Mouse (Mus musculus) lung, postnatal 0 days (tissue): ENCODE measurements around the gene Cyp2b13. TPM values are rescaled to one million over a fixed set of nuclear protein-coding genes. Genes with fewer than 3 reads are reported as not detected.
"Not testable (repeated sequence)": the region's sequence is repeated elsewhere in the genome, so short reads cannot be mapped to it uniquely, and the experiment has no call there.

Experiments used
- ATAC-seq: fragments of 200-750 bp; cut with Nextera tagmentation; 2 replicates; pipeline ENCODE4 v1.8.0; 2017; ENCODE audit warnings: moderate library complexity
- DNase-seq: peaks from one replicate; pipeline ENCODE4 v3.0.0-alpha.2; 2016; ENCODE audit warnings: low spot score
- H3K27ac ChIP-seq: fragments of 300-500 bp; sonication (generic); 2 replicates; pipeline ENCODE4 v1.5.1; 2014; ENCODE audit warnings: antibody characterized with exemption, mild to moderate bottlenecking, low read length, mixed read lengths
- H3K27me3 ChIP-seq: fragments of 300-500 bp; sonication (generic); replicated peaks from 2 replicates; pipeline ENCODE4 v1.6.1; 2014; ENCODE audit warnings: low read length, mixed read lengths; ENCODE audit not compliant: insufficient read depth
- H3K36me3 ChIP-seq: fragments of 300-500 bp; sonication (generic); 2 replicates; pipeline ENCODE4 v1.6.1; 2014; ENCODE audit warnings: low read length, mixed read lengths; ENCODE audit not compliant: insufficient read depth
- H3K4me1 ChIP-seq: fragments of 300-500 bp; sonication (generic); 2 replicates; pipeline ENCODE4 v1.6.1; 2014; ENCODE audit warnings: antibody characterized with exemption, low read depth, low read length, mixed read lengths; ENCODE audit not compliant: insufficient read depth
- H3K4me2 ChIP-seq: fragments of 300-500 bp; sonication (generic); replicated peaks from 2 replicates; pipeline ENCODE4 v1.6.1; 2014; ENCODE audit warnings: low read depth, mild to moderate bottlenecking, low read length, moderate library complexity, mixed read lengths
- H3K4me3 ChIP-seq: fragments of 300-500 bp; sonication (generic); 2 replicates; pipeline ENCODE4 v1.5.1; 2014; ENCODE audit warnings: low read depth, low read length
- H3K9ac ChIP-seq: fragments of 300-500 bp; sonication (generic); replicated peaks from 2 replicates; pipeline ENCODE4 v1.6.1; 2014; ENCODE audit warnings: low read depth, mild to moderate bottlenecking
- H3K9me3 ChIP-seq: fragments of 300-500 bp; sonication (generic); 2 replicates; pipeline ENCODE4 v1.6.1; 2016; ENCODE audit warnings: low read length, mixed read lengths
- CTCF ChIP-seq: IDR thresholded peaks from 2 replicates; pipeline ENCODE4 v1.5.1; 2016; ENCODE audit warnings: antibody characterized with exemption, mild to moderate bottlenecking
- EP300 ChIP-seq: IDR thresholded peaks from 2 replicates; pipeline ENCODE4 v1.6.1; 2016; ENCODE audit warnings: antibody characterized with exemption, mild to moderate bottlenecking, control low read depth
- WGBS: fragments of 180-500 bp; shearing (Covaris S2); extraction: QIAGEN DNeasy Blood & Tissue Kit; methylation state at CpG from one replicate; pipeline ENCODE4 v1.1.7; 2014; 5-methylcytosine and 5-hydroxymethylcytosine counted together
- polyA plus RNA-seq: library from polyadenylated mRNA; unstranded; fragments of >200 nt; fragmentation: Nextera tagmentation; extraction: Ambion mirVana; gene quantifications from 2 replicates; pipeline ENCODE4 v1.2.1, GENCODE M21; 2015

Gene Cyp2b13
- not detected in 2 replicates for polyA plus RNA-seq

- H3K9ac ChIP-seq, H3K4me3 ChIP-seq, ATAC-seq, H3K36me3 ChIP-seq, DNase-seq, H3K4me1 ChIP-seq, H3K27ac ChIP-seq, H3K9me3 ChIP-seq, H3K27me3 ChIP-seq, H3K4me2 ChIP-seq: not testable (repeated sequence)
- WGBS = 31% methylated on average over 1 of the region's 2 CpGs
Observed at GRCm38 (mm10) chr7:26061197-26061596, at the start of gene Cyp2b13. TSS of gene Cyp2b13 (plus strand) at chr7:26061497.

DNA sequence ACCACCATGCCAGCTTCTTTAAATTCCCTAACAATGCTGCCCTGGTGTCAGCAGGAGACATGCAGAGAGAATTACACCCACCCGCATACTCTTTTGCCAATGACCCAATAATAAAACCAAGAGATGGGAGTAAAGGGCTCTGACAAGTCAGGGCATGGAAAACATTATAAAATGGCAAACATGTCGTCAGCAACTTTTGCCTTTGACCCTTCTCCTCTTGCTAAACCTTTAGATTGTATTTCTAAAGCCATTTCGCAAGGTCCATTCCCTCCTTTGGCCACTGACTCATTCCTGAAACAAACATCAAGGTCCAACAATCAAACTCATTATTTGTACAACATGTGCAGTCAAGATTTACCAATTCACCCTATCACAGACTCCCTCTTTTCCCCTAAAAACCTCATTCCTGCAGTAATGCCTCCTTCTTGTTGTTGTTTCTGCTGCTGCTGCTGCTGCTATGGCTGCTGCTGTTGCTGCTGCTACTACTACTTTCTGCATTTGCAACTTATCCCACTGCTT is 41.4 kb upstream of the Cyp2b13 start:
- not testable (repeated sequence) for ATAC-seq, H3K9me3 ChIP-seq, H3K27me3 ChIP-seq, H3K27ac ChIP-seq, H3K4me3 ChIP-seq, H3K4me1 ChIP-seq, DNase-seq, H3K4me2 ChIP-seq, H3K9ac ChIP-seq, H3K36me3 ChIP-seq
- WGBS = no CpG with 5 or more reads among the region's 3 CpGs

DNA sequence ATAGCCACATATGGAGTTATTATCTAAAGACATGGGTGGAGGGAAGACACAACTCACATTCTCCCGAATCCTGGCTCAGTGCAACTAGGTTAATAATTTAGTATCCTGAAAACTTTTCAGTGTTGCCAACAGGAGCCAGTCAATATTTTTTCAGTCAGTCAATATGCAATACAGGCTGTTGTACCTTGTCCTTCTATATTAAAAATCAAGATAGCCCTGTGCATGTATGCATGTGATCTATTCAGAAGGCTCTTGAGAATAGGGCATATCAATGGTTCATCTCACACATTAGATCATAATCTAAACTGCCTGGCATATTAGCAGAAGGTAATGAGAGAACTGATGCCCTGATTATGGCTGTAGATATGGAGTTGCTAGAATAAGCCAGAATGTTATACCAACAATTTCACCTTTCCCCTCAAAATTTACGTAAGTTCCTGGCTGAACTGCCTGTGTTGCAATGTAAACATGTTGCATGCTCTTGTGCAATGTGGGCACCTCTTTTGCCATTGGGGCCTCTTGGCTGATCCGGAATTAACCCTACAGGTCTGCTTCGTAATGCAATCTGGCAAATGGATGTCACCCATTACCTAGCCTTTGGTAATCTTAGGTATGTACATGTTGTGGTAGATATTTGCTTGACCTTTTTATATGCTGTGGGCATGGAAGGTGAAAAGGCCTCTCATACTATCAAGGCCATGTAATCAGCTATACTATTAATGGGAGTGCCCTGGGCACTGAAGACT is 6.2 kb upstream of the Cyp2b13 start:
- not testable (repeated sequence) for ATAC-seq, H3K27ac ChIP-seq, H3K27me3 ChIP-seq, H3K9ac ChIP-seq, H3K4me3 ChIP-seq, H3K4me2 ChIP-seq, DNase-seq, H3K4me1 ChIP-seq, H3K9me3 ChIP-seq, H3K36me3 ChIP-seq
- WGBS = 74% methylated on average over 3 of the region's 4 CpGs

GRCm38 (mm10) chr7:26071677-26072076 is 10.4 kb downstream of the Cyp2b13 start:
- not testable (repeated sequence) for H3K36me3 ChIP-seq, H3K9me3 ChIP-seq, DNase-seq, H3K27me3 ChIP-seq, H3K27ac ChIP-seq, ATAC-seq, H3K4me1 ChIP-seq, H3K4me2 ChIP-seq, H3K9ac ChIP-seq, H3K4me3 ChIP-seq
- 49% methylated on average over 29 of the region's 29 CpGs for WGBS

DNA sequence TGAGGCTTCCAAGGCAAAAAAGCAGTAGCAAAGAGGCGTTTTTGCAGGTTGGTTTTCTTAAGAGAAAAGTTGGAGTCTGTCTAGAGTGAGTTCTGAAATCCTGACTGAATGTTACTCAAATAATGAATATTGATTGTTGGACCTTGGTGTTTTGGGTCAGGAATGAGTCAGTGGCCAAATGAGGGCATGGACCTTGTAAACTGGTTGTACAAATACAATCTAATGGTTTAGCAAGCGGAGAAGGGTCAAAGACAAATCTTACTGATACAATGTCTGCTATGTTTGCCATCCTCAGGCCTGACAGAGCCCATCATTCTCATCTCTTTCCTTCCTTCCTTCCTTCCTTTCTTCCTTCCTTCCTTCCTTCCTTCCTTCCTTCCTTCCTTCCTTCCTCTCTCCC is 21.3 kb downstream of the Cyp2b13 start:
- no peak overlapping the region for H3K27ac ChIP-seq
- DNase-seq (no peak), ATAC-seq (no peak)
- no peaks in the 10 kb centered on the region for H3K27me3 ChIP-seq
- TF ChIP-seq EP300 (no peak), CTCF (no peak)
- H3K9ac ChIP-seq = no peak overlapping the region
- no peaks in the 10 kb centered on the region for H3K36me3 ChIP-seq
- H3K4me3 ChIP-seq = no peak overlapping the region
- no peaks in the 10 kb centered on the region for H3K9me3 ChIP-seq
- H3K4me2 ChIP-seq = no peak overlapping the region
- 41% methylated on average over 2 of the region's 2 CpGs for WGBS
- no peaks in the 10 kb centered on the region for H3K4me1 ChIP-seq

- no peaks in the 10 kb centered on the region for H3K9me3 ChIP-seq
- no peaks in the 10 kb centered on the region for H3K36me3 ChIP-seq
- DNase-seq = no peak
- no peak for TF ChIP-seq CTCF
- TF ChIP-seq EP300 = no peak
- no peaks in the 10 kb centered on the region for H3K4me1 ChIP-seq
- H3K27me3 ChIP-seq = no peaks in the 10 kb centered on the region
- no peak overlapping the region for H3K27ac ChIP-seq
- H3K4me2 ChIP-seq = no peak overlapping the region
- ATAC-seq = no peak
- WGBS = 79% methylated on average over 1 of the region's 1 CpGs
- no peak overlapping the region for H3K9ac ChIP-seq
- no peak overlapping the region for H3K4me3 ChIP-seq
Observed at GRCm38 (mm10) chr7:26087391-26087790, 26.1 kb downstream of the Cyp2b13 start.

- not testable (repeated sequence) for DNase-seq, H3K9me3 ChIP-seq, H3K27me3 ChIP-seq, ATAC-seq, H3K4me1 ChIP-seq, H3K4me2 ChIP-seq, H3K36me3 ChIP-seq, H3K9ac ChIP-seq, H3K4me3 ChIP-seq, H3K27ac ChIP-seq
Observed at GRCm38 (mm10) chr7:26088578-26088977, 27.3 kb downstream of the Cyp2b13 start.

- not testable (repeated sequence) for H3K27ac ChIP-seq, H3K27me3 ChIP-seq, H3K4me3 ChIP-seq, H3K9me3 ChIP-seq, H3K4me2 ChIP-seq, ATAC-seq, DNase-seq, H3K4me1 ChIP-seq, H3K9ac ChIP-seq, H3K36me3 ChIP-seq
- no CpG with 5 or more reads among the region's 2 CpGs for WGBS
Observed at GRCm38 (mm10) chr7:26139623-26140022, 78.3 kb downstream of the Cyp2b13 start.

- WGBS = 55% methylated on average over 1 of the region's 3 CpGs
- H3K9me3 ChIP-seq, H3K4me2 ChIP-seq, H3K27me3 ChIP-seq, H3K27ac ChIP-seq, H3K4me3 ChIP-seq, DNase-seq, H3K4me1 ChIP-seq, ATAC-seq, H3K36me3 ChIP-seq, H3K9ac ChIP-seq: not testable (repeated sequence)
Observed at GRCm38 (mm10) chr7:26143657-26144056, 82.4 kb downstream of the Cyp2b13 start.
